Mouse (Mus musculus): ENCODE results near the gene Fmnl2. TPM values are rescaled to one million over a fixed set of nuclear protein-coding genes. Genes with fewer than 3 reads are reported as not detected.

Fmnl2 gene
- polyA plus RNA-seq, 1 experiment from 2014 or later = 2.0 TPM

- Histone ChIP-seq H3K9me3 (replicated peaks; ENCODE audit: control insufficient read depth, low read length) (no peaks in the 10 kb centered on the region), H3K9ac (ENCODE audit: low read depth, low read length) (no peak overlapping the region), H3K36me3 (ENCODE audit: control insufficient read depth, insufficient read depth, low read length) (no peaks in the 10 kb centered on the region), H3K27ac (ENCODE audit: low read depth, low read length) (no peak overlapping the region), H3K4me3 (ENCODE audit: low read depth, low read length) (no peak overlapping the region), H3K4me1 (ENCODE audit: control insufficient read depth, insufficient read depth, low read length) (no peaks in the 10 kb centered on the region; the same call in 1 of the 2 replicates), H3K4me2 (no peak overlapping the region), H3K27me3 (ENCODE audit: control insufficient read depth, insufficient read depth, low read length) (no peaks in the 10 kb centered on the region)
- ATAC-seq (replicated peaks; ENCODE audit: insufficient number of reproducible peaks, low FRiP score, low TSS enrichment) = no peak
- 85% methylated on average over 5 of the region's 5 CpGs for WGBS (ENCODE audit: insufficient replicate concordance)
These were observed 109.8 kb downstream of the Fmnl2 start for GRCm38 (mm10) chr2:52967461-52967823.

- H3K4me3 ChIP-seq (ENCODE audit: low read depth, low read length) = no peak overlapping the region
- H3K9ac ChIP-seq (ENCODE audit: low read depth, low read length) = no peak overlapping the region
- H3K36me3 ChIP-seq (ENCODE audit: control insufficient read depth, insufficient read depth, low read length) = no peaks in the 10 kb centered on the region
- H3K4me2 ChIP-seq = no peak overlapping the region
- WGBS (ENCODE audit: insufficient replicate concordance) = 86% methylated on average over 2 of the region's 2 CpGs
- no peaks in the 10 kb centered on the region for H3K9me3 ChIP-seq (replicated peaks; ENCODE audit: control insufficient read depth, low read length)
- ATAC-seq (replicated peaks; ENCODE audit: insufficient number of reproducible peaks, low FRiP score, low TSS enrichment) = no peak
- no peaks in the 10 kb centered on the region for H3K27me3 ChIP-seq (ENCODE audit: control insufficient read depth, insufficient read depth, low read length)
- H3K27ac ChIP-seq (ENCODE audit: low read depth, low read length) = no peak overlapping the region
- H3K4me1 ChIP-seq (ENCODE audit: control insufficient read depth, insufficient read depth, low read length) = no peaks in the 10 kb centered on the region; the same call in 1 of the 2 replicates
These were observed 111.2 kb downstream of the Fmnl2 start for GRCm38 (mm10) chr2:52968884-52969283.

- no peaks in the 10 kb centered on the region for H3K4me1 ChIP-seq (ENCODE audit: control insufficient read depth, insufficient read depth, low read length)
- no peaks in the 10 kb centered on the region for H3K9me3 ChIP-seq (replicated peaks; ENCODE audit: control insufficient read depth, low read length)
- no peak overlapping the region for H3K27ac ChIP-seq (ENCODE audit: low read depth, low read length)
- no peaks in the 10 kb centered on the region for H3K36me3 ChIP-seq (ENCODE audit: control insufficient read depth, insufficient read depth, low read length)
- no peak overlapping the region for H3K4me2 ChIP-seq
- ATAC-seq (replicated peaks; ENCODE audit: insufficient number of reproducible peaks, low FRiP score, low TSS enrichment) = no peak
- WGBS (ENCODE audit: insufficient replicate concordance) = 82% methylated on average over 6 of the region's 6 CpGs
- H3K9ac ChIP-seq (ENCODE audit: low read depth, low read length) = no peak overlapping the region
- H3K27me3 ChIP-seq (ENCODE audit: control insufficient read depth, insufficient read depth, low read length) = no peaks in the 10 kb centered on the region
- no peak overlapping the region for H3K4me3 ChIP-seq (ENCODE audit: low read depth, low read length)
These were observed 116.4 kb downstream of the Fmnl2 start for GRCm38 (mm10) chr2:52974056-52974455.

- no peak overlapping the region for H3K4me3 ChIP-seq (ENCODE audit: low read depth, low read length)
- no peaks in the 10 kb centered on the region for H3K36me3 ChIP-seq (ENCODE audit: control insufficient read depth, insufficient read depth, low read length)
- H3K4me2 ChIP-seq = no peak overlapping the region
- 0 out of 2 replicates have a peak, but pooled peaks cover 3% of the 10 kb centered on the region for H3K4me1 ChIP-seq (ENCODE audit: control insufficient read depth, insufficient read depth, low read length)
- WGBS (ENCODE audit: insufficient replicate concordance) = 48% methylated on average over 1 of the region's 1 CpGs
- H3K27ac ChIP-seq (ENCODE audit: low read depth, low read length) = no peak overlapping the region
- no peaks in the 10 kb centered on the region for H3K9me3 ChIP-seq (replicated peaks; ENCODE audit: control insufficient read depth, low read length)
- no peak for ATAC-seq (replicated peaks; ENCODE audit: insufficient number of reproducible peaks, low FRiP score, low TSS enrichment)
- H3K27me3 ChIP-seq (ENCODE audit: control insufficient read depth, insufficient read depth, low read length) = no peaks in the 10 kb centered on the region
- H3K9ac ChIP-seq (ENCODE audit: low read depth, low read length) = no peak overlapping the region
These were observed 117.1 kb downstream of the Fmnl2 start for GRCm38 (mm10) chr2:52974776-52975175.

GRCm38 (mm10) chr2:52977921-52978675 lies 120.4 kb downstream of the Fmnl2 start:
- H3K36me3 ChIP-seq (ENCODE audit: control insufficient read depth, insufficient read depth, low read length) = no peaks in the 10 kb centered on the region
- H3K9ac ChIP-seq (ENCODE audit: low read depth, low read length) = no peak overlapping the region
- 82% methylated on average over 6 of the region's 6 CpGs for WGBS (ENCODE audit: insufficient replicate concordance)
- no peak for ATAC-seq (replicated peaks; ENCODE audit: insufficient number of reproducible peaks, low FRiP score, low TSS enrichment)
- H3K4me3 ChIP-seq (ENCODE audit: low read depth, low read length) = no peak overlapping the region
- no peak overlapping the region for H3K27ac ChIP-seq (ENCODE audit: low read depth, low read length)
- H3K9me3 ChIP-seq (replicated peaks; ENCODE audit: control insufficient read depth, low read length) = no peaks in the 10 kb centered on the region
- H3K27me3 ChIP-seq (ENCODE audit: control insufficient read depth, insufficient read depth, low read length) = no peaks in the 10 kb centered on the region
- 0 out of 2 replicates have a peak, but pooled peaks cover 3% of the 10 kb centered on the region for H3K4me1 ChIP-seq (ENCODE audit: control insufficient read depth, insufficient read depth, low read length)
- H3K4me2 ChIP-seq = no peak overlapping the region

- Histone ChIP-seq H3K36me3 (ENCODE audit: control insufficient read depth, insufficient read depth, low read length) (no peaks in the 10 kb centered on the region), H3K4me1 (ENCODE audit: control insufficient read depth, insufficient read depth, low read length) (0 out of 2 replicates have a peak, but pooled peaks cover 3% of the 10 kb centered on the region), H3K9ac (ENCODE audit: low read depth, low read length) (no peak overlapping the region), H3K27ac (ENCODE audit: low read depth, low read length) (no peak overlapping the region), H3K4me2 (no peak overlapping the region), H3K4me3 (ENCODE audit: low read depth, low read length) (no peak overlapping the region), H3K9me3 (replicated peaks; ENCODE audit: control insufficient read depth, low read length) (no peaks in the 10 kb centered on the region), H3K27me3 (ENCODE audit: control insufficient read depth, insufficient read depth, low read length) (no peaks in the 10 kb centered on the region)
- no peak for ATAC-seq (replicated peaks; ENCODE audit: insufficient number of reproducible peaks, low FRiP score, low TSS enrichment)
- WGBS (ENCODE audit: insufficient replicate concordance) = 83% methylated on average over 2 of the region's 2 CpGs
These were observed 121.1 kb downstream of the Fmnl2 start for GRCm38 (mm10) chr2:52978796-52979195.

GRCm38 (mm10) chr2:52979280-52979763 lies 121.7 kb downstream of the Fmnl2 start:
- Histone ChIP-seq H3K4me1 (ENCODE audit: control insufficient read depth, insufficient read depth, low read length) (0 out of 2 replicates have a peak, but pooled peaks cover 3% of the 10 kb centered on the region), H3K9ac (ENCODE audit: low read depth, low read length) (no peak overlapping the region), H3K36me3 (ENCODE audit: control insufficient read depth, insufficient read depth, low read length) (no peaks in the 10 kb centered on the region), H3K27ac (ENCODE audit: low read depth, low read length) (no peak overlapping the region), H3K4me3 (ENCODE audit: low read depth, low read length) (no peak overlapping the region), H3K9me3 (replicated peaks; ENCODE audit: control insufficient read depth, low read length) (no peaks in the 10 kb centered on the region), H3K4me2 (no peak overlapping the region), H3K27me3 (ENCODE audit: control insufficient read depth, insufficient read depth, low read length) (no peaks in the 10 kb centered on the region)
- WGBS (ENCODE audit: insufficient replicate concordance) = 56% methylated on average over 4 of the region's 4 CpGs
- no peak for ATAC-seq (replicated peaks; ENCODE audit: insufficient number of reproducible peaks, low FRiP score, low TSS enrichment)

GRCm38 (mm10) chr2:52981126-52981525 lies 123.5 kb downstream of the Fmnl2 start:
- Histone ChIP-seq H3K27me3 (ENCODE audit: control insufficient read depth, insufficient read depth, low read length) (no peaks in the 10 kb centered on the region), H3K4me2 (no peak overlapping the region), H3K4me3 (ENCODE audit: low read depth, low read length) (no peak overlapping the region), H3K4me1 (ENCODE audit: control insufficient read depth, insufficient read depth, low read length) (peaks cover 5% of the 10 kb centered on the region; the same call in 1 of the 2 replicates), H3K36me3 (ENCODE audit: control insufficient read depth, insufficient read depth, low read length) (no peaks in the 10 kb centered on the region), H3K9ac (ENCODE audit: low read depth, low read length) (no peak overlapping the region), H3K27ac (ENCODE audit: low read depth, low read length) (no peak overlapping the region), H3K9me3 (replicated peaks; ENCODE audit: control insufficient read depth, low read length) (no peaks in the 10 kb centered on the region)
- 79% methylated on average over 7 of the region's 7 CpGs for WGBS (ENCODE audit: insufficient replicate concordance)
- no peak for ATAC-seq (replicated peaks; ENCODE audit: insufficient number of reproducible peaks, low FRiP score, low TSS enrichment)

GRCm38 (mm10) chr2:52981595-52981994 lies 123.9 kb downstream of the Fmnl2 start:
- Histone ChIP-seq H3K4me3 (ENCODE audit: low read depth, low read length) (no peak overlapping the region), H3K9me3 (replicated peaks; ENCODE audit: control insufficient read depth, low read length) (no peaks in the 10 kb centered on the region), H3K36me3 (ENCODE audit: control insufficient read depth, insufficient read depth, low read length) (no peaks in the 10 kb centered on the region), H3K27me3 (ENCODE audit: control insufficient read depth, insufficient read depth, low read length) (no peaks in the 10 kb centered on the region), H3K9ac (ENCODE audit: low read depth, low read length) (no peak overlapping the region), H3K4me1 (ENCODE audit: control insufficient read depth, insufficient read depth, low read length) (peaks cover 5% of the 10 kb centered on the region; the same call in 1 of the 2 replicates), H3K27ac (ENCODE audit: low read depth, low read length) (no peak overlapping the region), H3K4me2 (no peak overlapping the region)
- ATAC-seq (replicated peaks; ENCODE audit: insufficient number of reproducible peaks, low FRiP score, low TSS enrichment) = no peak
- WGBS (ENCODE audit: insufficient replicate concordance) = 85% methylated on average over 8 of the region's 8 CpGs

All from heart, embryonic 11.5 days (tissue).